Mouse (Mus musculus) WW6 (cell line): Measurements from ENCODE around the gene Il13ra1.

Source experiments
- DNase-seq: peaks from one replicate; pipeline ENCODE4 v3.0.0-alpha.2; 2013; ENCODE audit warnings: low read depth, low spot score

Il13ra1 gene

DNA sequence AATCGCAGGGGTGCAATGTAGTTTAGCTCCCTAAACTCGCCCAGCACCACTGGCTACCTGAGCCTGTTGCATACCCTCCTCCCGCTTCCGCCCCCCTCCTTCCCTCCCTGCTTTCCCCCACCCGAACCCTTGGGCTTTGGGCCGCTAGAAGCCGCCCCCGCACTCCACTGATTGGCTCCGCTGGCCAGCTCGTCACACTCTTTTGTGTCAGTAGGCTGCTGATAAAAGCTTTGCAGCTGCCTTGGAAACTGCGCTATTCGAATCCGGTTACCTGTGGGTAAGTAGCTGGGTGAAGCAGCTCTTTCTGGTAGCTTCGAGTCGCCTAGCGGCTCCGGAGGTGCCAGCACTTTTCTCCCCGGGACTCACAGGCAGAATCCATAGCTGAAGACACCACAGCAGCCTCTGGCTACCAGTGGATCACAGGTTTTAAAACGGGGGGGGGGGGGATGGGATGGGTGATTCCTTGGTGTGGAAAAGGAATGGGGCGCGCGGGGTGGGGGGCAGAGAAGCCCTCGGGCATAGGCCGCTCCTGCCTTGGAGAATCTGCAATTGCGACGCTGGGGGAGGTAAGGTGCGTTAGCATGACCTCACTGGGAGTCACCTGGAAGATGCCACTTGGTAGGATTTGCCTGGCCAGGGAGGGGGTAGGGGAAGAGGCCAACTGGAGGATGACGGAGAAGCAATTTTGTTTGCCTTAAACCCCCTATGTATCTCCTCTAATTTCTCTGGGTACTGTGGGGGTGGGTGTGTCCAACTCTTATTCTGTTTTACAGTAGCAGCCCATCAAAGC, 84.0 kb downstream of the Il13ra1 start, which contains the start of gene Zcchc12:
Gene Zcchc12 (plus strand): TSS at position 169 of the 790 bp plus-strand sequence.
- DNase-seq, result no peak

DNA sequence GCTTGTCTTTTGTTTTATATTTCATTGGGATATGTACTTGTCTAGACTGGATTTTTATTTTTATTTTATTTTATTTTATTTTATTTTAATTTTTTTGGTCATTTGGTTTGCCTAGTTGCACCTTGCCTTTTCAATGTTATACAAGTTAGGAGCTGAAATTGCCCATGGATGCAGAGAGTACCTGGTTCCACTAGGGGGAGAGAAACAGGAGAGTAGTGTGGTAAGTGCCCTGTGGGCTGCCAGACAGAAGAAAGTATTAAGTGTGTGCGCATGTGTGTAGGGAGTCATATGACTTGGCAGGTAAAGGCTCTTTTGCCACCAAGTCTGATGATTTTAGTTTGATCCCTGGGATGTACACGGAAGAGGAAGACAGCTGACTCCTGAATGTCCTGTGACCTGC, 97.6 kb downstream of the Il13ra1 start:
- no peak for DNase-seq

DNA sequence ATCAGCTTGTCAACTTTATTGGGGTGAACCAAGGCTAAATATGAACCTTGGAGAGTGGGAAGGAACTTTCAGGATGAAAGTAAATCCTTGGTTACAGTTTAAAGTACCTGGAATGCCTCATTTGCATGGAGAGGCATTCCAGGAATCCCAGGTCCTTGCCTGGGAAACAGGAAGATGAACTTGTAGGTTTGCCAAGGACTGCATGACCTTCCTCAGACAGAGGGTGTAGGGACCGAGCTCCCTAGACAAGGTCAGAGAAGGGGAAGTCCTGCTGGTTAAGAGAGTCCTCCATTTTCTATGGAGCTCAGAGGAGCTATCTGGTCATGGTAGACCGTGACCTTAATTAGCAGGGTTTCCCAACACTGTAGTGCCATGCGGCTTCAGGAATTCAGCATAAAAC, 99.3 kb downstream of the Il13ra1 start:
- DNase-seq, result no peak
